Mouse (Mus musculus): Measurements from ENCODE around the gene Dgcr2. TPM values are rescaled to one million over a fixed set of nuclear protein-coding genes. Genes with fewer than 3 reads are reported as not detected.

Dgcr2 gene
- total RNA-seq, 2 experiments from 2014 or later, result 36.7 to 40.4 TPM

GRCm38 (mm10) chr16:17807192-17808009 is 91.0 kb downstream of the Dgcr2 start:
- peak; percentile 87 for DNase-seq

GRCm38 (mm10) chr16:17806581-17807191 is 91.7 kb downstream of the Dgcr2 start:
- peak; percentile 37 for DNase-seq

DNA sequence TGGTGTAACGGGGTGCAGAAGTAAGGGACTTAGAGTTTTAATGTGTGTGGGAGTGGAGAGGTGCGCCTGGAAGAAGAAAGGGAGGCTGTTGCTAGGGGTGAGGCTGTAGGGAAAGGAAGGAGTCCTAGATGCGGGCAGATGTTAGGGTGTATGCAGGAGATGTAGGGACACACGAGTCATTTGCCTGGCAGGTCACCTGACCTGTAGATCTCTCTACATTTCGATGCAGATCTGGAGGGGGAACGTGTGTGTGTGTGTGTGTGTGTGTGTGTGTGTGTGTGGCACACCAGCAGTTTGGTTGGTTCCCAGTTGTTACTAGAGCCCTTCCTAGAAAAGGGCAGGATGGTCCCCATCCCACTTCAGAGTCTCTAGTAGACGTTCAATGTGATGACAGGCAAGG is 93.4 kb downstream of the Dgcr2 start:
- no peak for DNase-seq

DNA sequence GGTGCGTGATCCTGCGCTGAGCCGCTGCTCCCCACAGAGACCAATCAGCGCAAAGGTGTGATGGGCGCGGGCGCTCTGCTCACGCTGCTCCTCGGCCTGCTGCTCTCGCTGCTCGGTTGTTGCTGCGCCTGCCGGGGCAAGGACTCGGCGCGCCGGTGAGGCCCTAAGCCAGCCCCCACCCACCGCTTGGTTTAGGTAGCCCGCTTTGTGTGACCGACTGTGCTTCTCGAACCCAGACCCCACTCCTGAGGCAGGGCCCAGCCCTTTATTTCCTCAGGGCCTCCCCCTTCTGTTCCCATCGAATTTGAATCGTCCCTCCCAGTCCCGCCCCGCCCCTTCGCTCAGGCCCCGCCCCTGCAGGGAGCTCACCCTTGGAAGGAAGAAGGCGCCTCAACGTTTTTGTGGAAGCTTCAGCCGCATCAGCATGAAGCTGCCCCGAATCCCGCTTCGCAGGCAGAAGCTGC is 93.9 kb downstream of the Dgcr2 start:
- DNase-seq, result no peak

- no peak for DNase-seq
These were observed 94.5 kb downstream of the Dgcr2 start for GRCm38 (mm10) chr16:17803675-17804448.

GRCm38 (mm10) chr16:17802839-17803674 is 95.3 kb downstream of the Dgcr2 start:
- DNase-seq, result peak; percentile 41

GRCm38 (mm10) chr16:17802456-17802838 is 95.9 kb downstream of the Dgcr2 start:
- DNase-seq, result no peak

- no peak for DNase-seq
These were observed 96.4 kb downstream of the Dgcr2 start for GRCm38 (mm10) chr16:17801777-17802455.

- DNase-seq, result no peak
These were observed 98.8 kb downstream of the Dgcr2 start for GRCm38 (mm10) chr16:17799584-17799983.

GRCm38 (mm10) chr16:17798321-17799180 is 99.8 kb downstream of the Dgcr2 start:
- DNase-seq, result peak; percentile 73

DNA sequence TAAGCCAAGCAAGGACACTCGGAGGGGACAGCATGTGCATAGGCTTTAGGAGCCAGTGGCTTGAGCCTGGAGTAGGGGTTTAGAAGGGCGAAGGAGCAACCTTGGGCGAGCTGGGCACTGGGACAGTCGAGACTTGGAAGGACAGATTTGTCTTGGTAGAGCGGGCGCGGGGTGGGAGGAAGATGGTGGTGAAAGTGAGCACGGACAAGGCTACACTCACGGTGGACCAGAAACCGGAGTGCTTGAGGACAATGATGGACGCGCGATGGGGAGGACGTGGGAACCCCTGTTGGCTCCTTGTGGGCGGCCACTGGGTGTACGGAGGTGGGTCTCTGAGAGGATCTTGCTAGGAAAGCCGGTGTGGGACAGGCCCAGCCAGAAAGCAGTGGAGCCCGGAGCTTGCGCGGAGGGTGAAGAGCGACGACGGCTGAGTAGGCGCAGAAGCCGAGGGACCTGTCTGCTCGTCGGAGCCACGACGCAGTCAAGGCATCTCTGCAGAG is 100.5 kb downstream of the Dgcr2 start:
- DNase-seq, result peak; percentile 31

DNA sequence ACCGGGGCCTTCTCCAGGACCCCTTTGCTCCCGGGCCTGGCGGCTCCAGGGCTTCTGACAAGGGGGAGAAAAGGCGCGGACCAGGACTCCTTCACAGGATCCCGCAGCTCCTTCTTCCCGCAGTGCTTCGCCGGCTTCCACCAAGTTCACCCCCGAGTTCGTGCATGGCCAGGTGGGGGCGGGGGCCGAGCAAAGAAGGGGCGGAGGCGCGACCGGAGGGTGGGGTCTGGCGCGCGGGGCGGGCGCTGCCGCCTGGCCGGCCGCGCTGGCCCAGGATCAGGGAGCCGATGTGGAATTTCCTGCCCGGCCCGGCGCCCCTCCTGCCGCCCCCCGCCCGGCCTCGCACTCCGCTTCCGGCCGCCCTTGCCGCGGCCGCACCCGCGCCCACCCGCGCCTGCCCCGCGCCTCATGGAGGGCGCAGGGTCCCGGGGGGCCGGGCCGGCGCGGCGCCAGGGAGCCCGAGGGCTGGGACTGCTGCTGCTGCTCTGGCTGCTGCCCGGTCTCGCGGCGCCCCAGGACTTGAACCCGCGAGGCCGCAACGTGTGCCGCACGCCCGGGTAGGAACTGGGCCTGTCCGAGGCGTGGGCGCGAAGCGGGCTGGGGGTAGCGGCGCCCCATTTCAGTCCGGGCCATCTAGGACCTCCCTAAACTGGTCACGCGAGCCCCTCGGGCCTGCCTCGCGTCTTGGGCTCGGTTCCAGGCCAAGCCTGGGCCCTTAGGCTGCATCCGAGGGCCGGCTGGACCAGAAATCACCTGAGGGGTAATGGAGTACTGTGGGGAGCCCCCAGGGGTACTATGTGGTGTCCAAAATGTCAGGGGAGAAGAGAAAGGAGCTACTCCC is 101.2 kb downstream of the Dgcr2 start, which contains the start of gene Scarf2:
TSS of gene Scarf2 (plus strand) at position 312 of the 841 bp plus-strand sequence.
- DNase-seq, result peak; percentile 76

GRCm38 (mm10) chr16:17796519-17796918 is 101.8 kb downstream of the Dgcr2 start:
- DNase-seq, result no peak

DNA sequence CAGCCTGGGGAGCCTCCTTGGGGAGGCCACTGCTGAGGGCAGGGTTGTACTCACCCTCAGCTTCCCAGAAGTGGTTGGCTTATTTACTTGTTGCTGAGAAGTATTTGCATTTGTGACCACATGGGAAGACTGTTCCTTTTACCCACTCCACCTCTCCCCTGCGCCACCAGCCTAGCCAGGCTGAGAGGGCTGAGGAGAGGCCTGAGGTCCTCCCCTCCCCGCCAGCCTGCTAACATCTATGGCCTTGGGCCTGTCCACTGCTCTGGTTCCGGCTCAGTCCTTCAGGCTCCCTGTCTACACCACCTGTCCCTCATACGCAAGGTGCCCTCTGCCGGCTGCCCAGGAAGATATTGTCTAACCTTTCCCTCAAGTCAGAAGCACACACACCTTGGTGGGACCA is 102.7 kb downstream of the Dgcr2 start:
- DNase-seq, result no peak

- no peak for DNase-seq
These were observed 104.3 kb downstream of the Dgcr2 start for GRCm38 (mm10) chr16:17794047-17794446.

DNA sequence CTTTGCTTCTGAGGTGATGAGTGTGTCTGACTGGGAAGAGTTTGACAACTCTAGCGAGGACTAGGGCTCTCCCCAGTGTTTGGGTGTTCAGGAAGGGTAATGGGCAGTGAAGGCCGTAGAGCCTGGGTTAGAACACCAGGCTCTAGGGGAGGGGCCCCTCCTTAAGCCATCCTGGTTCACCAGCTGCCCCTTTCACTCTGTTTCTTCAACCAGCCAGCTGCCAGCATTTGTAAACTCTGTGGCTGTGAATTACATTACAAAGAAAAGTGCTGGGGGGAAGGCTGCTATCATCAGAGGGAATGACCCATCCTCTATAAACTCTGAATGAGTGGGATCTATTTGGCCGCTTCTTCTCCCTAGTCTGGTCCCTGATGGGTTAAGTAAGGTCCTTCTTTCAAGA is 105.6 kb downstream of the Dgcr2 start:
- DNase-seq, result no peak
